Mouse (Mus musculus) small intestine, adult 2 months (tissue): Measurements from ENCODE around the gene Itga2. TPM values are rescaled to one million over a fixed set of nuclear protein-coding genes. Genes with fewer than 3 reads are reported as not detected.

Experiments used
- H3K27ac ChIP-seq: fragments of 200-500 bp; 2 replicates; pipeline ENCODE4 v1.5.1; 2012; ENCODE audit warnings: low read depth, low read length, control low read depth, inconsistent platforms; ENCODE audit not compliant: insufficient read depth
- H3K27me3 ChIP-seq: fragments of 200-500 bp; 2 replicates; pipeline ENCODE4 v1.6.1; 2012; ENCODE audit warnings: mild to moderate bottlenecking, moderate library complexity, low read length, inconsistent platforms; ENCODE audit not compliant: control insufficient read depth, insufficient read depth
- H3K36me3 ChIP-seq: fragments of 200-500 bp; 2 replicates; pipeline ENCODE4 v1.6.1; 2012; ENCODE audit warnings: mild to moderate bottlenecking, low read length, control low read depth, inconsistent platforms; ENCODE audit not compliant: control insufficient read depth, insufficient read depth
- H3K4me1 ChIP-seq: fragments of 200-500 bp; 2 replicates; pipeline ENCODE4 v1.6.1; 2012; ENCODE audit warnings: low read length, inconsistent platforms, mixed read lengths; ENCODE audit not compliant: control insufficient read depth, insufficient read depth, insufficient read length
- H3K4me3 ChIP-seq: fragments of 200-500 bp; 2 replicates; pipeline ENCODE4 v1.5.1; 2012; ENCODE audit warnings: low read depth, mild to moderate bottlenecking, control low read depth, inconsistent platforms, low read length, moderate library complexity
- CTCF ChIP-seq: fragments of 200-500 bp; IDR thresholded peaks from 2 replicates; pipeline ENCODE4 v1.5.1; 2012; ENCODE audit warnings: low read depth, mild to moderate bottlenecking, control low read depth, inconsistent platforms, low read length, moderate library complexity, mixed read lengths; ENCODE audit not compliant: insufficient replicate concordance, insufficient read length; ENCODE audit errors: extremely low read depth
- POLR2A ChIP-seq: fragments of 200-500 bp; IDR thresholded peaks from 2 replicates; pipeline ENCODE4 v1.6.1; 2012; ENCODE audit warnings: low read depth, mild to moderate bottlenecking, control low read depth, inconsistent platforms, low read length, moderate library complexity
- WGBS: fragments of 180-500 bp; shearing (Covaris S2); methylation state at CpG from one replicate; pipeline ENCODE4 v1.1.7; 2018; 5-methylcytosine and 5-hydroxymethylcytosine counted together
- polyA plus RNA-seq: library from polyadenylated mRNA; depleted of rRNA; stranded (reverse); fragments of >200 nt; gene quantifications from 2 replicates; pipeline ENCODE4 v1.2.3, GENCODE M21; 2012

The Itga2 gene
- polyA plus RNA-seq, 1 experiment, result 1.2 TPM

DNA sequence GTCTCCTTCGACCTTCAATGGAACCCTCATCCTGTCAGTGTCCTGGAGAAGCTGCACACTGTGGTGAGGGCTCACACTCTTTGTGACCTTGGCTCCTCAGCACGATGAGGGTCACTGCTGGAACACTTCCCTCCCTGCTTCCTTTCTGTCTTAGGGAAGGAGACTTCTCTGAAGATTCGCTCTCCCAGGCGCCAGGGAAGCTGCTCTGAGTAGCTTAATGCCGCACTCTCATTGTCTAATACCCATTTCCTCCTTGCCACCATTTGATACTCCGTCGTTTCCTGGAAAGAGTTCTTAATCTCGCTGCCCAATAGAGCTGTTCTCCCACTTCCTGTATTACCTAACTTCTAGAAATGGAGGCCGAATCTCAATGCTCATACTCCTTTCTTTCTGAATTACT is 46.7 kb downstream of the Itga2 start:
- H3K27ac ChIP-seq, result no peak overlapping the region
- no peaks in the 10 kb centered on the region; the same call in 1 of the 2 replicates for H3K4me1 ChIP-seq
- no peak overlapping the region for H3K4me3 ChIP-seq
- 78% methylated on average over 9 of the region's 9 CpGs for WGBS
- H3K36me3 ChIP-seq, result peaks cover 5% of the 10 kb centered on the region
- H3K27me3 ChIP-seq, result no peaks in the 10 kb centered on the region
- TF ChIP-seq CTCF, result no peak
- no peak for TF ChIP-seq POLR2A

DNA sequence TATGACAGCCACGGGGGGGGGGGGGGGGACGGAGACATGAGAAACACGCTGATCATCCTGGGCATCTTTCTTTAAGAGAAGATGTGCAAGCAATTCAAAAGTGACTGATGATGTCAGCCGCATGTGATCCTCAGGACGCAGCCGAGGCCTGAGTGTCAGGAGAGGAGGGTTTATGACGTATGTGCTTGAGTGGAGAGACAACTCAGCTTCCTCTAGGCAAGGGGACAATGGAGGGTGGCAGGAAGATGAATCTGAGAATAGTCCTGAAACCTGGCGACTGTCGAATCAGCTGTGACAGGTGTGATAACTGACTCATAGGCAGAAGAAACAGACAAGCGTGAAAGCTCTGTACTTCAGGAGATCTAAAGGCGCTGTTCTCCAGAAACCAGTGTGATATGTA is 53.2 kb downstream of the Itga2 start:
- no peak overlapping the region for H3K4me3 ChIP-seq
- H3K27ac ChIP-seq, result no peak overlapping the region
- no peaks in the 10 kb centered on the region for H3K4me1 ChIP-seq
- H3K36me3 ChIP-seq, result peaks cover 9% of the 10 kb centered on the region
- TF ChIP-seq POLR2A (no peak), CTCF (no peak)
- 75% methylated on average over 11 of the region's 11 CpGs for WGBS
- H3K27me3 ChIP-seq, result no peaks in the 10 kb centered on the region

DNA sequence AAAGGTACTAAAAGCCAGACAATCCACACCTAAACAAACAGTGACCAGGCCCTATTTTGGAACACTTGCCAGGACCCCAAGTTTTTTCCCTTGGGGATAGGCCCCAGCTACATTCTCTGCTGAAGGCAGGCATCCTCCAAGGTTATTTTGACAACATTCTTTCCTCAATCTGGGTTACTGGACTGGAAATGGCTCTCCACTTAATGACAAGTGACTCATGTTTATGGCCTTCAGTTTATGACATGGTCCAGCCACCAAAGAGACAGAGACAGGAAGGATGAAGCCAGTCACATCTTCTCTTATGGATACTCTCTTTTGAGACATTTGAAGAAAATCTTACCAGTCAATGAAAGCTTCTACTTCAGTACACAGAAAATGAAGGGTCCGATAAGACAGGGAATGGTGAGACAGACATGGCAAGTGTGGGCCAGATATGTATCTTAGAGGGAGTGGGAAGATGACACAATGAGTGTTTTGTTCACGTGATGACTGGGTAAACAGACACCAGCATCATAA is 55.8 kb downstream of the Itga2 start:
- H3K4me1 ChIP-seq, result no peaks in the 10 kb centered on the region
- H3K4me3 ChIP-seq, result no peak overlapping the region
- H3K27ac ChIP-seq, result no peak overlapping the region
- H3K27me3 ChIP-seq, result no peaks in the 10 kb centered on the region
- 84% methylated on average over 2 of the region's 2 CpGs for WGBS
- TF ChIP-seq CTCF, result no peak
- TF ChIP-seq POLR2A, result no peak
- H3K36me3 ChIP-seq, result peaks cover 16% of the 10 kb centered on the region

DNA sequence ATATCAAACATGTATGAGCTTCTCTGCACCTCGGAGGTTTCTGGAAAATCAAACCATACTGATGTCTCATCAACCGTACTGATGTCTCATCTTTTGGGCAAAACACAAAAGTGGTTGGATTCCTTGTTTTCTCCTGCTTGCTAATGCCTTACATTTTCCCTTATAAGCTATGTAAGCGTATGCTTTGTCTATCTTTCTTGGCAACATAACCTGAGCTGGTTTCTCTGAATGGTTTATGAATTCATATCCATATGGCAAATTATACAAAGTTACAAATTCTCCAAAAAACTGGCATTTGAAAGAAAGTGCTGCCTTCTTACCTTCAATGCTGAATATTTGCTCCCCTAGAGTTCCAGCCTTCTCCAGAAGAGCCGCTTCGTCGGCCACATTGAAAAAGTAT is 57.2 kb downstream of the Itga2 start:
- WGBS, result 91% methylated on average over 6 of the region's 6 CpGs
- Histone ChIP-seq H3K4me3 (no peak overlapping the region), H3K4me1 (no peaks in the 10 kb centered on the region), H3K36me3 (peaks cover 24% of the 10 kb centered on the region), H3K27me3 (no peaks in the 10 kb centered on the region), H3K27ac (no peak overlapping the region)
- TF ChIP-seq POLR2A (no peak), CTCF (no peak)

DNA sequence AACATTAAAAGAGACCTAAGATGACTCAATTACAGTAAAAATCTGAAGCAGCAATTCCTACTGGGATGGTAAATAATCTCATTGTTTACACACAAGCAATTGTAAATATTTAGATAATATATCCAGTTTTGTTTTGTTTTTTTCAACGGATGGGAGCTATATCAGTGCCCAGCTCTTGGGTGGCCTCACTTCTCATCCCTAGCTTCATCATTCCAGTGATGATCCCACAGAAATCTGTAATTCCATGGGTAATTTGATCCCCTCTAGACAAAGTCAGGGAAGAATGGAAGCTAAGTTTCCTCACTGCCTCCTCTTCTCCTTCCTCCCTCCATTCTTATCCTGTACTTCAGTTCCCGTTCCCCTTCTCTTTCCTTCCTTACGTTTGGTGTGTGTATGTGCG is 74.4 kb downstream of the Itga2 start:
- no peak overlapping the region for H3K4me3 ChIP-seq
- TF ChIP-seq CTCF (no peak), POLR2A (no peak)
- H3K27me3 ChIP-seq, result no peaks in the 10 kb centered on the region
- peaks cover 11% of the 10 kb centered on the region for H3K36me3 ChIP-seq
- WGBS, result 78% methylated on average over 4 of the region's 4 CpGs
- peaks cover 2% of the 10 kb centered on the region; the same call in 1 of the 2 replicates for H3K4me1 ChIP-seq
- H3K27ac ChIP-seq, result no peak overlapping the region

DNA sequence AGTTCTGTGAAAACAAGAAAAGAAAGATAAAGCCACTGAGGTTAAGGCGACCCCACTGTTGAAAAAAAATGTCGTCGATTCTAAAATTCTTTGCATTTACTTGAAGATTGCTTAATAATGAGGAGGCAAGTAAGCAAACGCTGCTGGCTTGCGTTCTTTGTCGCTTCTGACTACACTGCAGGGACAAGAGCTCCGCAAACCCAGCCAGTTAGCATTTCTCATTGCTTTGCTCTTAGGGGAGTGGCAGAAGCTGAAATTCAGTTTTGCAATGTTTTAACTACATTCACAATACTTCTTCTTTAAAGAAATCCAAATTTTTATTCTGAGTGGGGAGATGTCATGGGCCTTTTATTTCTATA is 75.7 kb downstream of the Itga2 start:
- H3K27me3 ChIP-seq, result no peaks in the 10 kb centered on the region

DNA sequence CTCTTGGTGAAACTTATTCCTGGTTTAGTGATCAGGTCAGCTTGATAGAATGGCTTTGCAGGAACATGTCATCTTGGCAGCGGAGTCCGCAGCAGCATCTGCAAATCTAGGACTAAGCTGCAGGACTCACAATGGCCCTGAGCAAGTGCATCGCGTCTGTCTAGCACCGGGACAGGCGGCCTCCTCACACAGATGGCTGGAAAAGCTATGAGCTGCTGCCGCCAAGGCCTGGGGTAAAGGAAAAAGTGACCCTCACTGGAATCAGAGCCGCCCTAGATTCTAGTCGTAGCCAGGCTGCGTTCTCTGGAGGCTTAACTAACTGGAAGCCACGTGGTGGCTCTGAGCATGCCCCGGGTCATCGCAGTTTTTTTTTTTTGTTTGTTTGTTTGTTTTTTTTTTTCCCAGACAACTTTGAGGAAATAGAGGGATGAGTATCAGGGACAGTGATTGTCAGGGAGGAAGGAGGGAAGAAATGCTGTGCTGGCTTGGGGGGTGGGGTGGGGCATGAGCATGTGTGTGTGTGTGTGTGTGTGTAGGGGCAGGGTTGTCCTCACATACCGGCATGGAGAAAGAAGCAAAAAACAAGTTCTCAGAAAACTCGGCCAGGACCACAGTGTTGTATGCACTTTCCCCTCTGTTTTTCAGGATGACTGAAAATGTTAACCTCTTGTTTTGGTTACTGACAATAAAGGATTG is 76.2 kb downstream of the Itga2 start:
- WGBS, result 72% methylated on average over 15 of the region's 15 CpGs
- TF ChIP-seq POLR2A (no peak), CTCF (no peak)
- Histone ChIP-seq H3K4me1 (peaks cover 5% of the 10 kb centered on the region; the same call in 1 of the 2 replicates), H3K4me3 (no peak overlapping the region), H3K36me3 (peaks cover 5% of the 10 kb centered on the region; the same call in 1 of the 2 replicates), H3K27me3 (no peaks in the 10 kb centered on the region), H3K27ac (no peak overlapping the region)

More for the DNA sequence above, 75.7 kb downstream of the Itga2 start:
- H3K4me3 ChIP-seq, result no peak overlapping the region
- peaks cover 5% of the 10 kb centered on the region; the same call in 1 of the 2 replicates for H3K36me3 ChIP-seq
- H3K27ac ChIP-seq, result no peak overlapping the region
- peaks cover 5% of the 10 kb centered on the region; the same call in 1 of the 2 replicates for H3K4me1 ChIP-seq
- WGBS, result 69% methylated on average over 7 of the region's 7 CpGs
- TF ChIP-seq POLR2A (no peak), CTCF (no peak)

DNA sequence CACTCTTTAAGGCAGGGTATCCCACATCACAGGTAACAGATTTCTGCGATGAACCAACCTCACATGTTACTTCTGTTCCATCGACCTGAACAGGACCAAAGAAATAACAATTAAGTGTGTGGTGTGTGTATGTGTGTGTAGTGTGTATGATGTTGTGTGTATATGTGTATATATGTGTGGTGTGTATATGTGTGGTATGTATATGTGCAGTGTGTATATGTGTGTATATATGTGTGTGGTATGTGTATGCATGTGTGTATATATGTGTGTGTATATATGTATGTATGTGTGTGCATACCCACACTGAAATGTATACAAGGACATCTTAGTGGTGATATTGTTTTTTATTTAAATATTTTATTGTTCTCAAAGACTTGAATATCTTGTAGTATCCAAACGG is 77.5 kb downstream of the Itga2 start:
- Histone ChIP-seq H3K27me3 (no peaks in the 10 kb centered on the region), H3K4me1 (peaks cover 5% of the 10 kb centered on the region; the same call in 1 of the 2 replicates), H3K4me3 (no peak overlapping the region), H3K36me3 (peaks cover 4% of the 10 kb centered on the region; the same call in 1 of the 2 replicates), H3K27ac (no peak overlapping the region)
- 92% methylated on average over 3 of the region's 3 CpGs for WGBS
- TF ChIP-seq POLR2A (no peak), CTCF (no peak)
